Mouse (Mus musculus) liver, adult 2 months (tissue): ENCODE data around the gene Ascc3.

ENCODE experiments used
- CTCF ChIP-seq: fragments of 200-500 bp; IDR thresholded peaks from 2 replicates; pipeline ENCODE4 v1.5.1; 2011; ENCODE audit warnings: low read depth, low read length, control low read depth
- POLR2A ChIP-seq: fragments of 200-500 bp; IDR thresholded peaks from 2 replicates; pipeline ENCODE4 v1.6.1; 2011; ENCODE audit warnings: low read length, control low read depth; ENCODE audit not compliant: insufficient read depth; ENCODE audit errors: extremely low read depth

- TF ChIP-seq CTCF: no peak
- TF ChIP-seq POLR2A: no peak
Measured at GRCm38 (mm10) chr10:50893546-50893945, 301.1 kb downstream of the Ascc3 start.
